Mouse (Mus musculus): ENCODE measurements at regions not wholly inside any gene's neighbourhood (a gene's known extent, or its start where the extent isn't known, plus 50 kb on each side); places are given as distances from the start of the nearest gene placed in this dataset.

GRCm38 (mm10) chr12:107104570-107104969 is 383.9 kb upstream of the 3110018I06Rik start:
- DNase-seq (ENCODE audit: low spot score in 2 of 2), result no peak

DNA sequence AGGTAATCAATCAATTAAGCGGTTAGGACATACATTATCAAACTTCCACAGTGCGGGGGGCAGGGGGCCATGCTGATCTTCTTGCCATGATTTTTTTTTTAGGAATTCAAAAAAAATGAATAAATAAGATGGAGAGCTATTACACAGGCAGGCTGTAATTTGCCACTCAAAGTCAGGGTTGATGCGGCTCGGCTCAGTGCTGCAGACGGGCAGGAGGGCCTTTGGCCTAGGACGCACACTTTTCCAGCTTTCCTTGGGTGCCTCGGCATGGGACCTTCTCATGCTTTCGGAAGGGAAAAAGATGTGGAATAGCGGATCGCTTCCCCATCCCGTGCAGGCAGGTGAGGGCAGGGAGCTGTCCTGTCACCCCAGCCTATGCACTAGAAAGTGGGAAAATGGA is 383.4 kb upstream of the 3110018I06Rik start:
- no peak for DNase-seq (ENCODE audit: low spot score in 2 of 2)

GRCm38 (mm10) chr12:107111908-107112770 is 376.3 kb upstream of the 3110018I06Rik start:
- DNase-seq (ENCODE audit: low spot score in 2 of 2), result no peak

DNA sequence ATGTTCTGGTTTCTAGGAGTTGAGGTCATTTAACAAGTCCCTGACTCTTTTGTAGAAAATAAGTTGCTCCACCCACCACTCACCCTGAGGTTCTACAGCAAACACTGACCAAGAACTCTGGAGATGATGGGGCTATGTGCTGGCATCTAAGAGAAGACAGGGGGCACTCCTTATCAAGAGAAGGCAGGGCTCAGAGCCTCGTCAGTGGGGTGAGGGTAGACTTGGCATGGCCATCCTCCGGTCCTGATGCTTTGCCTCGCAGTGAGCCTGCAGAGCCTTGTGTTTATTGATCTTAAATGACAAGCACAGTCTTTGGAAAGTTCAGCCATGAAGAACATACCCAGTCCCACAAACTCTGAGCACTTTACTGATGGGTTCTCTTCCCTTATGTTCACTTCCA is 370.1 kb upstream of the 3110018I06Rik start:
- DNase-seq (ENCODE audit: low spot score in 2 of 2), result no peak

- DNase-seq (ENCODE audit: low spot score in 2 of 2), result no peak
Measured at GRCm38 (mm10) chr12:107119076-107119475, 369.4 kb upstream of the 3110018I06Rik start.

DNA sequence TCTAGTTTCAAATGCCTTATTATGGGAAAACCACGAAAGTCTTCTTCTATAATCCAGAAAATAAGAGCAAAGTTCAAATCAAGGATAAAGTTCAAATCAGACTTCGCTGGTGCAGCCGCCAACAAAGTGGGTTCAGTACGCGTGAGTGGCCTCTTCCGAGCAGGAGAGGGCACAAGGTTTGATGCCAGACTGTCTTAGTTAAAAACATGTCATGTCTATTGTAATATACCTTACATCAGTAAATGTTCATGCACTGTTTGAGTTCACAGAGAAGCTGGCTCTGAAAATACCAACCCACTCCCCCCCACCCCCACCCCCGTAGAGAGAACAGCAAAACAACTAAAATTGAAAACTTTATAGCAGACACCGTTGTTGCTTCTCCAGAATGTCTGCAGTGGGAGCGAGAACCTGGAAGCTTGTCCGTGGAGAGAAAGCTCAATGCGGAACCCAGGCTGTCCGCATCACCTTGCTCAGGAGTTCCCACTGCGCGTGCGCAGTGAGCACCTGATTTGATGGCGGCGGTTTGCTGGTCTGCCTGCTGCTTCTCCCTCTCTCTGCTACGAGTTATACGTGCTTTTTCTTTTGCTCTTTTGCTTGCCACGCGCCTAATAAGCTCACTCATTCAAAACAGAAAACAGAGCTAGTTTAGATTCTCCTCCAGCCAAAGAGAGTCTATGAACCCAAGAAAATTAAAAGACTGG is 367.8 kb upstream of the 3110018I06Rik start:
- DNase-seq (ENCODE audit: low spot score in 2 of 2), result no peak

DNA sequence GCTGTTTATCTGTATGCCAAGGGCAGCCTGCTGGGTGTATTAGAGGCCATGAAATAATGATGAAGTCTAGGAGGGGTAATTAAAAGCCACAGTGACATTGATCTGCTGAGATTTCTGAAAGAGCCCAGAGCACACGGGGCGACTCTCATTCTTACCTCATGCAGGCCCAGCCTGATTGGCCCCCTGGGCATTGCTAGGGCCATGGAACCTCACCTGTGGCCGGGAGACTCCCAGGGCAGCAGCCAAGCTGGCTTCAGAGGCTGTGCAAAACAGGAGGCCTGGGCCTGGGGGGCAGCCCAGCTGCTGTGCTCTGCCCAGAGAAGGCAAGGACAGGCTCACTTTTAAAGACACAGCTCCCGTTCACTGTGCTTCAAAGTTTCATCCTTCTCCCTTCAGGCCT is 366.4 kb upstream of the 3110018I06Rik start:
- no peak for DNase-seq (ENCODE audit: low spot score in 2 of 2)

DNA sequence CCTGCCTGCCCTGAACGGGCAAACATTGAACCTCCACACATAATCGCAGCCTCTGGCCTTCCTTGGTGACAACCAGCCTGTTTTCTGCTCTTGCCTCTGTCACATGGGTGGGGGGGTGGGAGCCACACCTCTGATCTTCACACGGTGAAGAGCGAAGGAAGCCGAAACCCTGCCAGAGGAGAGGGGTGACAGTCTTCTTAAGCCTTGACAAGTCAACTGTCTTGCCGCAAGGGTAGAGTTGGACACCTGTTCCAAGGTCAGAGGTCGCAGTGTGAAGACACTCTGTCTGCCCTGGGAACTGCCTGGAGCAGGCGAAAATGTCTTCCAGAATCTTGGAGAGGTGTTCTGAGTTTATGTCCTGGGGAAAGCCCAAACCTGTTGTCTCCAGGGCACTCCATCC is 364.8 kb upstream of the 3110018I06Rik start:
- DNase-seq (ENCODE audit: low spot score in 2 of 2), result no peak

- DNase-seq (ENCODE audit: low spot score in 2 of 2), result no peak
Measured at GRCm38 (mm10) chr12:107124263-107124885, 364.1 kb upstream of the 3110018I06Rik start.

GRCm38 (mm10) chr12:107125201-107125600 is 363.2 kb upstream of the 3110018I06Rik start:
- DNase-seq (ENCODE audit: low spot score in 2 of 2), result no peak

- DNase-seq (ENCODE audit: low spot score in 2 of 2), result no peak
Measured at GRCm38 (mm10) chr12:107126056-107126455, 362.4 kb upstream of the 3110018I06Rik start.

GRCm38 (mm10) chr12:107127591-107127990 is 360.8 kb upstream of the 3110018I06Rik start:
- DNase-seq (ENCODE audit: low spot score in 2 of 2), result no peak

- no peak for DNase-seq (ENCODE audit: low spot score in 2 of 2)
Measured at GRCm38 (mm10) chr12:107129232-107129631, 359.2 kb upstream of the 3110018I06Rik start.

DNA sequence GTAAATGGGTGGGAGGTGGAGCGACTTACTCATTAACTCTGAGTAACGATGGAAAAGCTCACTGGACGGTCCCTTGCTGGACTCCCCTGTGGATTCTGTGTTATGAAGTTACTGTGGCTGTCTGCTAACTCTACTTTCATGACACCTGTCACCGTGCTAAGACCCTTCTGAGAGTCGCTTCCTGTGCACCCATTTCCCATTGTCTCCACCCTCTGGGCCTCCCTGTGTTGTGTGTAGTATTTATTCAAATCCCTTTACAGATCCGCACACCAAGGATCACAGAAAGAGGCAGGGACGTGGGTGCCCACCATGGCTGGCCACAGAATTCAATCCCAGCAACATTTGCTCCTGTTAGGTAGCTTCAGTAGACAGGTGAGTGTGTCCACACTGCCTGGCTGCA is 357.1 kb upstream of the 3110018I06Rik start:
- no peak for DNase-seq (ENCODE audit: low spot score in 2 of 2)

DNA sequence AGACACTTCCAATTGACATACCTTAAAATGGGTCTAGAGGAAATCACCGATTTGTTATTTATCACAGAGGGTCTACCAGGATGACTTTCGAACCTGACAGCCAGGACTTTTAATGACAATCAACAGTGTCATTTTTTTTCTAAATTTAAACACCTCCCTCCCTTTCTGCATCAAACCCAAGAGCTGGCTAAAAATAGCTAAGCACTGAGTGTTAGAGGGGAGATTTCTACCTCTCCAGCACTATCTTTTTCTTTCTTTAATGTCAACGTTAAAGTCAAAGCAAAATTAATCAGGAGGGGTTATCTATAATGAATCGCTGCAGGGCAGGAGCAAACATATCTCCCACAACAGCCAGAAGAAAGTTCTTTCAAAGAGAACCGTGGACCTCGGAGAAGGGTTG is 356.6 kb upstream of the 3110018I06Rik start:
- no peak for DNase-seq (ENCODE audit: low spot score in 2 of 2)

DNA sequence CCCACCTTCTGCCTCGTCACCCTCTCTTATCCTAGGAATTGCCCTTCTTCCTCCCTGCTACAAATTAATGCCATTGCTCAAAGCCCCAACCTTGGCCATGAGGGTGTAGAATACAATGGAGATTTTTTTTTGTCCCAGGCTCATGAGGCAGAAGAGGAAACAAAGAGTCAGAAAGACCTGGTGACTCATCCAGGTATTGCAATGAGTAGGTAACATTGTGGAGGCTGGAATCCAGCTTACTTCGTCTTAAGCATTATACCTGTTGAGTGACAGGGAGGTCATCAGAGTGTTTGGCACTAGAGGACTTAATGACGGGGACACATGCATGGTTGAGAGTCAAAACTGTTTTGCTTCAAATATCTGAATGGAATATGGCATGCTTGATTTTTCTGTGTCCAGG is 355.9 kb upstream of the 3110018I06Rik start:
- no peak for DNase-seq (ENCODE audit: low spot score in 2 of 2)

DNA sequence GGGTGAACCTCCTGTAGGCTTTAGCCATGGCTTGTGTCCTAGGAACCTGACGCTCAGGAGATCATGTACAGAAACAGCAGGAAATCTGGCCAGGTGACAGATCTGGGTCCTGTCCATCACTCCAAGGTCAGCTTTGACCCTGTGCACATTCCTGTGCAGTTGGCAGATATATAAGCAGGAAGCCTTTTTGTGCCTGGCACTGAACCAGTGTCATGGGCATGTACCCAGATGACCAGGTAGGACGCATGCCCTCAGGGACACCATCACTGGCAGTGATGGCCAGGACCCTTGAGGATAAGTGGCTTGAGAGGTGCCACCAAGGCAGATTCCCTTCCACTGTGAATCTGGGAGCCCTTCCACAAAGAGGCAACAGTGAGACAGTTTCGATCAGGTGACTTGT is 354.1 kb upstream of the 3110018I06Rik start:
- no peak for DNase-seq (ENCODE audit: low spot score in 2 of 2)

DNA sequence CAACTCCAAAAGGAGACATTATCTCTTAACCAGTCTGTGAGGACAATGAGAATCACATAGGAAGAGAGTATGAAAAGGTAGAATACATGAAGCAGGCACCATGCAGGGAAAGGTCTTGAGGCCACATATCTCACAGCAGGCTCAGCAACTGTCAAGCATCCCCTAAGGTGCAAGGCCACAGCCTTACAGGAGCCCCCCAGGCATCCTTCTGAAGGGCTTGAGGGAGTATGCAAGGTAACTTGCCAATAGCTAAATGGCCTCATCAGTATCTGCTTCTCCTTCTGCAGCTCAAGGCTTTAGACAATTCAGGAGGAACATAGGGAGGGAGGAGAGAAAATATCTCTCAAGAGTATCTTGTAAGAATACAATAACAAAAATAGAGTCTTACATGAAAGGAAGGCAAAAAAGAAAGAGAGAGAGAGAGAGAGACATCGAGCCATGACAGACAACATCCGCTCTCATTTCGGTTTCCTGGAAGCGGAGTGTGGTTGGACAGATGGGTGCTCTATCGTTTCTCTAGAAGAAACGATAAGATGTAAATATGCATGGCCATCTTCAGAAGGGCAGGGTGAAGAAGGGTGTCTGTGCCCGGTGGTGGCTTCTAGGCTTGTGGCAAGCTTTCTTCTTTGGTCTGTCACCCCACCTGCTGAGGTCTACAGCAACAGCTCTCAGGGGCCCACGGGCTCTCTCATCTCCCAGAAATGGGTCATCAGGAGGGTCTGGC is 349.6 kb upstream of the 3110018I06Rik start:
- DNase-seq (ENCODE audit: low spot score in 2 of 2), result no peak

- DNase-seq (ENCODE audit: low spot score in 2 of 2), result no peak
Measured at GRCm38 (mm10) chr12:107140957-107141595, 347.4 kb upstream of the 3110018I06Rik start.

DNA sequence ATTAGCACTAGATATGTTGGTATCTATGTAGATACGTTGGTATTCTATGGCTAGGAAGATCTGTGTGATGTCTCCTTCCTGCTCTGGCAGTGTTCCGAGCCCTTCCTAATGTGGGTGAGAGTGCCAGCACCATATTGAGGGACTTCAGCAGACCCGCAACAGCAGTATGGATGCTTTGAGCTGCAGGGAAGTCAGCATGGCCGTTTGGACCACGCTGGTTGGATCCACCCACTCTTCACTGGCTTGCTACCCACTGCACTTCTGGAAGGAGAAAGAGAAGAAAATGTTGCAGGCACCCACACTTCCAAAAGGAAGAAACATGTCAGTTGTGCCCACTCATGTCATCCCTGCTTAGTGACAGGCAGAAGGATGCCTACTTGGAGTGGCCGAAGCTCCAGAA is 346.2 kb upstream of the 3110018I06Rik start:
- DNase-seq (ENCODE audit: low spot score in 2 of 2), result peak; percentile 14 to 49

- DNase-seq (ENCODE audit: low spot score in 2 of 2), result no peak
Measured at GRCm38 (mm10) chr12:107146608-107147121, 341.8 kb upstream of the 3110018I06Rik start.

Data from frontal cortex, postnatal 10 days (tissue).